Mouse (Mus musculus) kidney, embryonic 16.5 days (tissue): ENCODE measurements around the gene Tctn1. TPM values are rescaled to one million over a fixed set of nuclear protein-coding genes. Genes with fewer than 3 reads are reported as not detected.

ENCODE experiments used
- ATAC-seq: fragments of 200-750 bp; cut with Nextera tagmentation; 2 replicates; pipeline ENCODE4 v1.8.0; 2017; ENCODE audit warnings: moderate TSS enrichment; ENCODE audit not compliant: low FRiP score, low TSS enrichment
- H3K27ac ChIP-seq: fragments of 300-500 bp; sonication (generic); 2 replicates; pipeline ENCODE4 v1.5.1; 2014; ENCODE audit warnings: low read length
- H3K27me3 ChIP-seq: fragments of 300-500 bp; sonication (generic); 2 replicates; pipeline ENCODE4 v1.6.1; 2014; ENCODE audit warnings: low read length, control low read depth, mixed read lengths; ENCODE audit not compliant: insufficient read depth
- H3K36me3 ChIP-seq: fragments of 300-500 bp; sonication (generic); 2 replicates; pipeline ENCODE4 v1.6.1; 2014; ENCODE audit warnings: low read length, control low read depth, mixed read lengths; ENCODE audit not compliant: insufficient read depth
- H3K4me1 ChIP-seq: fragments of 300-500 bp; sonication (generic); 2 replicates; pipeline ENCODE4 v1.6.1; 2014; ENCODE audit warnings: low read length, control low read depth, mixed read lengths; ENCODE audit not compliant: insufficient read depth
- H3K4me2 ChIP-seq: fragments of 300-500 bp; sonication (generic); replicated peaks from 2 replicates; pipeline ENCODE4 v1.6.1; 2014; ENCODE audit warnings: low read depth, low read length
- H3K4me3 ChIP-seq: fragments of 300-500 bp; sonication (generic); 2 replicates; pipeline ENCODE4 v1.5.1; 2014; ENCODE audit warnings: mild to moderate bottlenecking, low read length
- H3K9ac ChIP-seq: fragments of 300-500 bp; sonication (generic); replicated peaks from 2 replicates; pipeline ENCODE4 v1.6.1; 2014; ENCODE audit warnings: low read length
- H3K9me3 ChIP-seq: fragments of 300-500 bp; sonication (generic); 2 replicates; pipeline ENCODE4 v1.6.1; 2016; ENCODE audit warnings: low read length, control low read depth
- WGBS: fragments of 180-500 bp; shearing (Covaris S2); extraction: QIAGEN DNeasy Blood & Tissue Kit; methylation state at CpG from one replicate; pipeline ENCODE4 v1.1.7; 2014; 5-methylcytosine and 5-hydroxymethylcytosine counted together
- polyA plus RNA-seq: library from polyadenylated mRNA; unstranded; fragments of >200 nt; fragmentation: Nextera tagmentation; extraction: Ambion mirVana; gene quantifications from 2 replicates; pipeline ENCODE4 v1.2.1, GENCODE M21; 2015

Gene Tctn1
- polyA plus RNA-seq, 1 experiment from 2014 or later = 7.9 TPM

DNA sequence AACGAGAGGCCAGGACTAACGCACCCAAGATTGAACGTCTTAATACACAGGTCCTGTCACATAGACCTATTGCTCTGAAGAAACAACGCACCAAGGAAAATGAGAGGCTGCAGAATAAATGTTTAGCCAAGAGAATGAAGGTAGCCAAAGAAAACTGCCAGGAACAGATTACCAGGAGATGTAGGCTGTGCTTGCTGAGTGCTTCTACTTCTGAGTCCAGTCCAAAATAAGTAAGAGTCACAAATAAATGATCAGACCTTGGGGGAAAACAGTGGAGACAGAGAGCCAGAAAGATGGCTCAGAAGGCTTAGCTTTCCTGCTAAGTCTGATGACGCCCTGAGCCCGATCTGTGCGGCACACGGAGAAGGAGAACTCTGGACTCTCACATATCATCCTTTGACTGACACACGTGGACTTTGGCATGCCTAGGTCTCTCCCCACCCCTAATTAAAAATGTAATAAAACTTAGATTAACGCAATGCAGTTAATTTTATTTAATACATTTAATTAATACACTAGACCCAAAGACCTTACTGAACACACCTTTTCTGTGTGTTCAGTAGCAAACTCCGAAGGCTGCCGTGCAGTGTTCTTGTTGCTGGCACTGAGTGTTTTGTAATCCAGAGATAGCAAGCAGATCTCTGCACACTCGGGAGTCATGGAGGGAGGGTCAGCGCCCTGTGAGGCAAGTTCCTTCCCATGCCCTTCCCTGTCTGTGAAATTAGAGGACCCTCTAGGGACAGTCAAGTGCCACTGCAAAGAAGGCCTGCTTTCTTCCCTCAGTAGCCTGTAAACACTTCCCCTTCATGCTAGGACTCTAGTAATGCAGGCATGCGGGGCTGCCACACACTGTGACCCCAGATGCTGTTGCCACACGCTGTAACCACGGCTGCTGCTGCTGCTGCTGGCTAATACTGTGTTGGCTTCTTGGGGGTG, 38.8 kb upstream of the Tctn1 start:
- peaks cover 13% of the 10 kb centered on the region for H3K4me1 ChIP-seq
- ATAC-seq = no peak
- H3K36me3 ChIP-seq = peaks cover 2% of the 10 kb centered on the region; the same call in 1 of the 2 replicates
- H3K4me3 ChIP-seq = no peak overlapping the region
- H3K9ac ChIP-seq = no peak overlapping the region
- H3K27me3 ChIP-seq = no peaks in the 10 kb centered on the region
- 63% methylated on average over 17 of the region's 17 CpGs for WGBS
- H3K27ac ChIP-seq = peak overlapping the region; percentile 16; the same call in 1 of the 2 replicates
- H3K9me3 ChIP-seq = no peaks in the 10 kb centered on the region
- no peak overlapping the region for H3K4me2 ChIP-seq

- H3K9me3 ChIP-seq = no peaks in the 10 kb centered on the region
- H3K4me1 ChIP-seq = peaks cover 13% of the 10 kb centered on the region
- no peak overlapping the region for H3K4me3 ChIP-seq
- no peak overlapping the region for H3K9ac ChIP-seq
- ATAC-seq = no peak
- H3K4me2 ChIP-seq = no peak overlapping the region
- H3K27me3 ChIP-seq = no peaks in the 10 kb centered on the region
- no peaks in the 10 kb centered on the region for H3K36me3 ChIP-seq
- H3K27ac ChIP-seq = no peak overlapping the region
- 89% methylated on average over 6 of the region's 6 CpGs for WGBS
Measured at GRCm38 (mm10) chr5:122300071-122300518, 35.8 kb upstream of the Tctn1 start.

DNA sequence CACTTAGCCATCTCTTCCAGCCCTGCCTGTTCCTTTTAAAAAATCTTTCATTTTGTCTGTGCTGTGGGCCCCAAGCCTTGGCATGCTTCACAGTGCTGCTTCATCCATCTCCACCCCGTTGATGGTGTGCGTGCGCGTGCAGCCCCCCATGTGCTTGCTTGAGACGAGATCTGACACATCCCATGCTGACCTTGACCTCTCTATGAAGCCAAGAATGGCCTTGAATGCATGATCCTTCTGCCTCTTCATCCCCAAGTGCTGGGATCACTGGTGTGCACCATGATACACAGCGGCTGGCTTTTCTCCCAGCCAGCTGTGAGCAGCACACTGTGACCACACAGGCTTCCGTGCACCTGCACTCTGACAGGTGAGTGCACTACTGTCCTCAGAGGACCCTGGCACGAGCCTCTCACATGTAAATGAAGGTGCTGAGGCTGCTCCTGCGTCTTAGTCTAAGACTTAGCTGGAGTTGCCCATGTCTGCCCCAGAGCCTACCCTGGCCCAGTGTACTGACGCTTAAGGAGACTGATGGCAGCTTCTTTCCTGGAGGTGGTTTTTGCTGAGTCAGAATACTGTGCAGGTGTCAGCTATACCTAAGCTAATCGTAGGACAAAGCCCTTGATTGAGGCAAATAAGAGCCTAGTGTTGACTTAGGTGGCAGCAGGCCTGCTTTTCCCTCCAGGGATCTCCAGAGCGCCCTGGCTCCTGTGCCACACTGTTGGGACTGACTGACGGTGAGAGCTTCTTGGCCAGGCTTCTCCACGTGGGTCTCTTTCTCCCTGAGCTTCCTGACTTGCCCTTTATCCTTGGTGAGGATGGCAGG, 31.1 kb upstream of the Tctn1 start:
- no peaks in the 10 kb centered on the region for H3K9me3 ChIP-seq
- H3K27me3 ChIP-seq = no peaks in the 10 kb centered on the region
- 74% methylated on average over 14 of the region's 14 CpGs for whole genome bisulfite sequencing
- H3K36me3 ChIP-seq = no peaks in the 10 kb centered on the region
- no peak overlapping the region for H3K4me2 ChIP-seq
- no peak overlapping the region for H3K27ac ChIP-seq
- no peak overlapping the region for H3K9ac ChIP-seq
- no peak overlapping the region for H3K4me3 ChIP-seq
- ATAC-seq = no peak
- H3K4me1 ChIP-seq = peaks cover 6% of the 10 kb centered on the region; the same call in 1 of the 2 replicates

DNA sequence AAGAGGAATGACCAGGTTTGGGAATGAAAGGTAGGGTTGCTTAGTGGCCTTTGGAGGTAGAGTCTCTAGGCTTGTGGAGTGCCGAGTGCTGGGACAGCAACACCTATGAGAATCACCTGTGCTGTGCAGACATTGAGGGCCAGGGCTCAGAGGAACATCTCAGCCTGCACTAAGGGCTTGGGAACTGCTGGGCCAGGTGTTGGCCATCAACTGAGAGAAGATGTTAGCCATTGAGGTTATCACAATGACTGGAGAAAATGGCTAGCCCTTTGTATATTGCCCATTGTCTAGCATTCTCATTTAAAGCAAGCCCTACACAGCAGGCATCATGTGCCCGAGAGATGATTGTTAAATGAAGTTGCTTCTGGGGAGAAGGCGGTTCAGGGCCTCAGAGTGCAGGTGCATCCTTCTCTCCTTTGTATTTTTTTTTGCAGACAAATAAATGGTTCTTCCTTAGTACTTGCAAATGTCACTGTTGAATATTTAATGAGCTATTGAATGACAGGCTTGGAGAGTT, 30.0 kb upstream of the Tctn1 start:
- no peak overlapping the region for H3K9ac ChIP-seq
- no peaks in the 10 kb centered on the region for H3K36me3 ChIP-seq
- H3K4me2 ChIP-seq = no peak overlapping the region
- H3K4me1 ChIP-seq = peaks cover 6% of the 10 kb centered on the region; the same call in 1 of the 2 replicates
- no peak overlapping the region for H3K4me3 ChIP-seq
- H3K9me3 ChIP-seq = no peaks in the 10 kb centered on the region; the same call in 1 of the 2 replicates
- no peak for ATAC-seq
- H3K27ac ChIP-seq = no peak overlapping the region
- no peaks in the 10 kb centered on the region for H3K27me3 ChIP-seq
- WGBS = 86% methylated on average over 3 of the region's 3 CpGs

- H3K27ac ChIP-seq = no peak overlapping the region
- no peak overlapping the region for H3K4me2 ChIP-seq
- no peaks in the 10 kb centered on the region for H3K27me3 ChIP-seq
- WGBS = 55% methylated on average over 6 of the region's 6 CpGs
- no peak overlapping the region for H3K9ac ChIP-seq
- H3K4me3 ChIP-seq = no peak overlapping the region
- no peaks in the 10 kb centered on the region; the same call in 1 of the 2 replicates for H3K9me3 ChIP-seq
- peaks cover 6% of the 10 kb centered on the region; the same call in 1 of the 2 replicates for H3K4me1 ChIP-seq
- ATAC-seq = no peak
- 0 out of 2 replicates have a peak, but pooled peaks cover 2% of the 10 kb centered on the region for H3K36me3 ChIP-seq
Measured at GRCm38 (mm10) chr5:122293131-122293530, 28.9 kb upstream of the Tctn1 start.

GRCm38 (mm10) chr5:122291553-122292339, 27.5 kb upstream of the Tctn1 start:
- no peak for ATAC-seq
- H3K4me2 ChIP-seq = no peak overlapping the region
- peak overlapping the region; percentile 25; the same call in 1 of the 2 replicates for H3K9ac ChIP-seq
- H3K9me3 ChIP-seq = no peaks in the 10 kb centered on the region; the same call in 1 of the 2 replicates
- H3K36me3 ChIP-seq = 0 out of 2 replicates have a peak, but pooled peaks cover 5% of the 10 kb centered on the region
- no peaks in the 10 kb centered on the region for H3K27me3 ChIP-seq
- WGBS = 72% methylated on average over 17 of the region's 17 CpGs
- no peak overlapping the region for H3K4me3 ChIP-seq
- peaks cover 6% of the 10 kb centered on the region; the same call in 1 of the 2 replicates for H3K4me1 ChIP-seq
- H3K27ac ChIP-seq = no peak overlapping the region

DNA sequence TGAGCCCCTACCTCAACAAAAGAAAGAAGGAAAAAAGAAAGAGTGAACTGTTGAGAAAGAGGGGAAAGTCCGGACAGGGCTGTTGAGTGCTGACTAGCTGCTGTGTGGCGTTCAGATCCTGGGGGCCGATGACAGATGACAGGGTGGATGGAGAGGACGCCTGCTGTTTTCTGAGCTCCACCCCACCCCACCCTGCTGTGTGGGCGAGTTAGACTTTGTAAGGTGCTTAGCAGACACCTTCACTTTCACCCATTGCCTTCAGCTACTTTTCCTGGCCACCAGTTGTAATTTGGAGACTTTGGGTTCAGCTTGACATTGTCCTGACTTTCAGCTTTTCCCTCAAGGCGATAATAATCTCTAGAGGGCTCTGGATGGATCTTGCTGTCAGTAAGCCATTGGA, 26.9 kb upstream of the Tctn1 start:
- H3K4me2 ChIP-seq = no peak overlapping the region
- H3K9ac ChIP-seq = peak overlapping the region; percentile 25; the same call in 1 of the 2 replicates
- no peak for ATAC-seq

GRCm38 (mm10) chr5:122288147-122288811, 24.0 kb upstream of the Tctn1 start:
- no peaks in the 10 kb centered on the region for H3K27me3 ChIP-seq

More for the DNA sequence above, 26.9 kb upstream of the Tctn1 start:
- 68% methylated on average over 6 of the region's 6 CpGs for WGBS
- H3K4me1 ChIP-seq = peaks cover 8% of the 10 kb centered on the region
- no peaks in the 10 kb centered on the region; the same call in 1 of the 2 replicates for H3K9me3 ChIP-seq
- H3K27ac ChIP-seq = no peak overlapping the region
- no peak overlapping the region for H3K4me3 ChIP-seq
- 0 out of 2 replicates have a peak, but pooled peaks cover 6% of the 10 kb centered on the region for H3K36me3 ChIP-seq
- H3K27me3 ChIP-seq = no peaks in the 10 kb centered on the region

More at GRCm38 (mm10) chr5:122288147-122288811, 24.0 kb upstream of the Tctn1 start:
- no peak overlapping the region for H3K4me3 ChIP-seq
- H3K4me2 ChIP-seq = no peak overlapping the region
- no peak for ATAC-seq
- no peaks in the 10 kb centered on the region; the same call in 1 of the 2 replicates for H3K9me3 ChIP-seq
- WGBS = 83% methylated on average over 4 of the region's 4 CpGs
- H3K36me3 ChIP-seq = 0 out of 2 replicates have a peak, but pooled peaks cover 6% of the 10 kb centered on the region
- H3K9ac ChIP-seq = no peak overlapping the region
- no peak overlapping the region for H3K27ac ChIP-seq
- H3K4me1 ChIP-seq = peaks cover 23% of the 10 kb centered on the region
